ENCODE assay signal across 20 mouse cellular contexts in genomic region chr7:82828193-82828592, GRCm38 (mm10). TPM values are rescaled to one million over a fixed set of nuclear protein-coding genes. Genes with fewer than 3 reads are reported as not detected.
DNase-seq lines count a peak whose midpoint lies in the region; TF ChIP-seq lines count a peak whose summit lies in the region.
"Had no signal": no experiment of that assay in that cellular context is flagged by ENCODE, and none has a peak within 500 bp of the region (broad histone marks: within the 10 kb centered on the region; RNA-seq: fewer than 3 reads in every experiment).

No protein-coding gene starts in this region.

- no peak overlapping the region for H3K4me3 ChIP-seq in heart, embryonic 10.5 days
- no peak overlapping the region for H3K4me3 ChIP-seq in bone marrow macrophage, adult 2 months (ENCODE audit: insufficient read depth, low read length)
- H3K4me3 ChIP-seq in myocyte = no peak overlapping the region
- H3K4me3 ChIP-seq: forebrain, embryonic 10.5 days; limb, embryonic 10.5 days; liver, embryonic 13.5 days; midbrain, embryonic 15.5 days; neural tube, embryonic 12.5 days had no signal

- no peak overlapping the region for H3K27ac ChIP-seq in heart, embryonic 10.5 days
- H3K27ac ChIP-seq in bone marrow macrophage, adult 2 months (ENCODE audit: insufficient read depth, low read depth, low read length) = peak overlapping the region; percentile 82
- H3K27ac ChIP-seq: forebrain, embryonic 10.5 days; kidney, postnatal 0 days; limb, embryonic 10.5 days; liver, embryonic 13.5 days; midbrain, embryonic 15.5 days; neural tube, embryonic 12.5 days had no signal

- 32% methylated on average over 2 of the region's 2 CpGs for WGBS in heart, embryonic 10.5 days

- peak; percentile 3 to 41 for DNase-seq in heart, adult 9 months (ENCODE audit: low spot score in 2 of 2)
- DNase-seq in heart, embryonic 10.5 days (ENCODE audit: low spot score) = no peak
- peak; percentile 26 for DNase-seq in layer of hippocampus, adult 9-11 months
- DNase-seq in layer of hippocampus, adult 9-10 months (ENCODE audit: low spot score) = no peak
- DNase-seq in right cerebral cortex, postnatal 14 days = no peak
- no peak for DNase-seq in adrenal gland, adult 18-20 months (ENCODE audit: low spot score in 2 of 2)
- DNase-seq: adrenal gland, postnatal 25 days; cerebellum, postnatal 14 days; heart, postnatal 36 days; liver, embryonic 13.5 days; lung, postnatal 14 days; right cerebral cortex, postnatal 4 days; thymus, adult 18-20 months had no signal

- H3K9me3 ChIP-seq in heart, embryonic 10.5 days = no peaks in the 10 kb centered on the region
- H3K9me3 ChIP-seq: forebrain, embryonic 10.5 days; limb, embryonic 10.5 days; liver, embryonic 13.5 days; midbrain, embryonic 15.5 days; neural tube, embryonic 12.5 days had no signal

- 0 out of 2 replicates have a peak, but pooled peaks cover 4% of the 10 kb centered on the region for H3K4me1 ChIP-seq in heart, embryonic 10.5 days
- H3K4me1 ChIP-seq in bone marrow macrophage, adult 2 months (ENCODE audit: control insufficient read depth, insufficient read depth, low read length) = peaks cover 21% of the 10 kb centered on the region
- H3K4me1 ChIP-seq: forebrain, embryonic 10.5 days; liver, embryonic 13.5 days; midbrain, embryonic 15.5 days; neural tube, embryonic 12.5 days had no signal

- H3K79me2 ChIP-seq in myocyte (ENCODE audit: control insufficient read depth, insufficient read depth) = no peaks in the 10 kb centered on the region

- H3K36me3 ChIP-seq in heart, embryonic 10.5 days = no peaks in the 10 kb centered on the region
- no peaks in the 10 kb centered on the region for H3K36me3 ChIP-seq in myocyte (ENCODE audit: control insufficient read depth, insufficient read depth)
- H3K36me3 ChIP-seq: forebrain, embryonic 10.5 days; limb, embryonic 10.5 days; liver, embryonic 13.5 days; midbrain, embryonic 15.5 days; neural tube, embryonic 12.5 days had no signal

- H3K27me3 ChIP-seq in heart, embryonic 10.5 days (ENCODE audit: insufficient read depth, poor library complexity, severe bottlenecking) = no peaks in the 10 kb centered on the region
- no peaks in the 10 kb centered on the region for H3K27me3 ChIP-seq in myocyte (ENCODE audit: control insufficient read depth, insufficient read depth, insufficient read length)
- H3K27me3 ChIP-seq: liver, embryonic 13.5 days; midbrain, embryonic 15.5 days; neural tube, embryonic 12.5 days had no signal

- TF ChIP-seq CTCF in bone marrow macrophage, adult 2 months (IDR thresholded peaks at IDR 0.05; ENCODE audit: low read depth, low read length) = no peak

- H3K4me2 ChIP-seq in myocyte (ENCODE audit: low read depth) = peak overlapping the region; percentile 44
- H3K4me2 ChIP-seq: liver, embryonic 13.5 days; midbrain, embryonic 15.5 days; neural tube, embryonic 12.5 days had no signal

- no peak for TF ChIP-seq POLR2A in bone marrow macrophage, adult 2 months (IDR thresholded peaks at IDR 0.05; ENCODE audit: borderline replicate concordance, low read depth, low read length)
- TF ChIP-seq POLR2A in myocyte (IDR thresholded peaks at IDR 0.05; ENCODE audit: insufficient read length, low read depth) = no peak

- no peak overlapping the region for H3ac ChIP-seq in myocyte (ENCODE audit: control insufficient read depth, insufficient read length)

TF ChIP-seq in myocyte, 11 proteins besides CTCF, POLR2A, EP300 and RAD21:
- TF ChIP-seq MYOD1 (IDR thresholded peaks at IDR 0.05; ENCODE audit: control insufficient read depth in 1 of 3, insufficient read length in 2 of 3, low read depth in 2 of 3) (peak; percentile 16 to 76 (median 54)), MAX (IDR thresholded peaks at IDR 0.05; ENCODE audit: low read depth) (no peak), CEBPB (IDR thresholded peaks at IDR 0.05; ENCODE audit: insufficient read depth, poor library complexity, severe bottlenecking) (no peak), USF1 (IDR thresholded peaks at IDR 0.05; ENCODE audit: low read depth) (no peak), SRF (IDR thresholded peaks at IDR 0.05; ENCODE audit: control insufficient read depth, insufficient read length, low read depth) (no peak), TCF12 (IDR thresholded peaks at IDR 0.05; ENCODE audit: insufficient read depth, poor library complexity, severe bottlenecking) (peak; percentile 4), POLR2AphosphoS2 (IDR thresholded peaks at IDR 0.05; ENCODE audit: insufficient read length, low read depth) (no peak), MYOG (IDR thresholded peaks at IDR 0.05; ENCODE audit: control insufficient read depth in 1 of 3, insufficient read depth in 1 of 3, insufficient read length in 2 of 3, low read depth in 2 of 3) (peak in 1 of 3 experiments; percentile 68)
TF ChIP-seq in myocyte: peak in this region for 3.

RNA-seq across cellular contexts. Expression of gene Mex3b, which starts 38.9 kb away (rescaled TPM):
- polyA plus RNA-seq in heart, embryonic 10.5 days (2016; fragmentation: Nextera tagmentation; extraction: Ambion mirVana) = 7.3 and 14.8 TPM in 2 replicates
- 6.8 and 7.8 TPM in 2 replicates for polyA plus RNA-seq in bone marrow macrophage, adult 2 months (2012; ENCODE audit: insufficient read depth, insufficient read length, missing spikeins)
- polyA plus RNA-seq in myocyte (2012; fragmentation: generic; extraction: Trizol) = 9.9 TPM
- 1 to 10 TPM; 1.2 to 1.4 TPM for total RNA-seq in adrenal gland, adult 18-20 months (2021)

Comparison
In these comparisons a context has a peak if more than half of its experiments do, and no peak if none do; other contexts are left out.
1. DNase-seq: peak in heart, adult 9 months (2 of 2) and layer of hippocampus, adult 9-11 months (single experiment); none in heart, embryonic 10.5 days (single experiment), layer of hippocampus, adult 9-10 months (single experiment), right cerebral cortex, postnatal 14 days (single experiment) and adrenal gland, adult 18-20 months (0 of 2).